Mouse (Mus musculus): ENCODE data around the gene Kcng1. TPM values are rescaled to one million over a fixed set of nuclear protein-coding genes. Genes with fewer than 3 reads are reported as not detected.

Gene Kcng1
- total and polyA plus RNA-seq, 2 experiments from 2014 or later, result 0.20 TPM; not detected in 1

DNA sequence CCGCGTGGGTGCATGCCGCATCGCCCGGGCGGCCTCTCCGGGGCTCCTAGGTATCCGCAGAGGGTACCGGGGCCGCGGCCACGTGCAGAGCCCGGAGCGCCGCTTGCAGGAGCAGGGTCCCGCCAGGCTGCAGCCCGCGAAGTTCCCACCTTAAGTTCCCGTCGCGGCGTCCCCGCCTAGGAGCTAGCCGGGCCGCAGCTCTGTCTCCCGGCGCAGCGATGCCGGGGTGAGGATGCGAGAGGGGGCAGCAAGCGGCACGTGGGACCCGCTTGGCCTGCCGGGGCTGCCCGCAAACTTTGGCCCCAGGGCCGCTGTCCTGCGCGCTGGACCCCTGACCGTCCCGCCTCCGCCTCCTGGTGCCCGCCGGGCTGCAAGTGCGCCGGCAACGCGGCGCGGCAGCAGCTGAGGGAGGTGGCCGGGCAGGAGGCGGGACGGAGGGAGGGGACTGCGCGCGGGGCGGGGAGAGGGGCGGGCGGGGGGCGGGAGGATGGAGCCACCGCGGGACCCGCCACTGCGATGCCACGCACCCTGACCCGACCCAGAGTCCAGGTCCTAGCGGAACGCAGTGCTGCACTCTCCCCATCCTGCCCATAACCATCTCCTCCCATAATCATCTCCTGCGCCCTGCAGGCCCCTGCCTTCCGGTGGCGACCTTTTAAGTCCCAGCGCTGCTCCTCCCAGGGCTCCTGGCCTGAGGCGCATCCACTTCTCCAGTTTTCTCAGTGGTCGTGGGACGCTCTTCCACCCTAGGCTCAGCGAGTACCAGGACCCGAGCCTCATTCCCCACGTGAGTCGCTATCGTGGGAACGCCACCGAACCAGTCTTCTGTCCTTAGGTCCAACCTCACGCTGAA lies 581 bp downstream of the Kcng1 start:
- H3K27me3 ChIP-seq (ENCODE audit: control insufficient read depth, insufficient read depth, low read length), result peaks cover 89% of the 10 kb centered on the region
- peak overlapping the region; percentile 72 for H3K4me2 ChIP-seq (ENCODE audit: low read depth, low read length)
- H3K9ac ChIP-seq (replicated peaks; ENCODE audit: low read depth, low read length), result no peak overlapping the region
- H3K36me3 ChIP-seq (replicated peaks; ENCODE audit: control insufficient read depth, insufficient read depth, low read length), result no peaks in the 10 kb centered on the region
- DNase-seq (ENCODE audit: low spot score) (no peak), ATAC-seq (ENCODE audit: insufficient read depth, low read depth) (no peak; the same call in 1 of the 2 replicates)
- H3K4me3 ChIP-seq (ENCODE audit: low read depth, low read length), result peak overlapping the region; percentile 48
- H3K4me1 ChIP-seq (ENCODE audit: control insufficient read depth, insufficient read depth), result peaks cover 5% of the 10 kb centered on the region; the same call in 1 of the 2 replicates
- under 1% methylated on average over 80 of the region's 82 CpGs for WGBS
- TF ChIP-seq EP300 (IDR thresholded peaks at IDR 0.05; ENCODE audit: low read depth) (no peak), CTCF (IDR thresholded peaks at IDR 0.05; ENCODE audit: low read depth) (no peak)
- no peak overlapping the region for H3K27ac ChIP-seq (ENCODE audit: low read depth)
- peaks cover 4% of the 10 kb centered on the region; the same call in 1 of the 2 replicates for H3K9me3 ChIP-seq (replicated peaks; ENCODE audit: control insufficient read depth, low read length)

GRCm38 (mm10) chr2:168274374-168274935 lies 7.1 kb downstream of the Kcng1 start:
- Histone ChIP-seq H3K9ac (replicated peaks; ENCODE audit: low read depth, low read length) (no peak overlapping the region), H3K27me3 (ENCODE audit: control insufficient read depth, insufficient read depth, low read length) (peaks cover 85% of the 10 kb centered on the region)

DNA sequence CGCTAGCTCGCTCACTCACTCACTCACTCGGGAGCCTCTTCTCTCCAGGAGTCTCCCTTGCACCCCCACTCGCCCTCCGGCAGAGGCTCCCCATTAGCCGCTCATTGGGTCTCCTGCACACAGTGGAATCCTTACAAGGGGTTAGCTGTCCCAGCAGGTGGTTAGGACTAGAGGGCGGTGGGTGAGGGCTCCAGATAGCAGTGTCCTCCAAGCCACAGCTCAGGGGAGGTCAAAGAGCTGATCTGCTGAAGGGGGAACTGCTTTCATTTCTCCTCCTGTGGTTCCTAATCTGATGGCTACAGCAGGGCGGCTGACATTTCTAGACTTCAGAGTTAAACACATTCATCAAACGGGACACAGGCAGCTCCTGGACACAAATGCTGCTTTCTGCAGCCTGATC lies 8.1 kb downstream of the Kcng1 start:
- ATAC-seq (ENCODE audit: insufficient read depth, low read depth), result no peak
- Histone ChIP-seq H3K9me3 (replicated peaks; ENCODE audit: control insufficient read depth, low read length) (no peaks in the 10 kb centered on the region), H3K27ac (ENCODE audit: low read depth) (no peak overlapping the region), H3K4me1 (ENCODE audit: control insufficient read depth, insufficient read depth) (no peaks in the 10 kb centered on the region), H3K4me3 (ENCODE audit: low read depth, low read length) (no peak overlapping the region), H3K36me3 (replicated peaks; ENCODE audit: control insufficient read depth, insufficient read depth, low read length) (no peaks in the 10 kb centered on the region), H3K27me3 (ENCODE audit: control insufficient read depth, insufficient read depth, low read length) (peaks cover 82% of the 10 kb centered on the region), H3K9ac (replicated peaks; ENCODE audit: low read depth, low read length) (no peak overlapping the region), H3K4me2 (ENCODE audit: low read depth, low read length) (no peak overlapping the region)
- WGBS, result 15% methylated on average over 9 of the region's 9 CpGs
- no peak for DNase-seq (ENCODE audit: low spot score)
- TF ChIP-seq EP300 (IDR thresholded peaks at IDR 0.05; ENCODE audit: low read depth) (no peak), CTCF (IDR thresholded peaks at IDR 0.05; ENCODE audit: low read depth) (no peak)

More at GRCm38 (mm10) chr2:168274374-168274935, 7.1 kb downstream of the Kcng1 start:
- Histone ChIP-seq H3K36me3 (replicated peaks; ENCODE audit: control insufficient read depth, insufficient read depth, low read length) (no peaks in the 10 kb centered on the region), H3K4me1 (ENCODE audit: control insufficient read depth, insufficient read depth) (no peaks in the 10 kb centered on the region), H3K4me2 (ENCODE audit: low read depth, low read length) (no peak overlapping the region), H3K9me3 (replicated peaks; ENCODE audit: control insufficient read depth, low read length) (no peaks in the 10 kb centered on the region), H3K27ac (ENCODE audit: low read depth) (no peak overlapping the region), H3K4me3 (ENCODE audit: low read depth, low read length) (no peak overlapping the region)
- WGBS, result 8% methylated on average over 11 of the region's 11 CpGs
- ATAC-seq (ENCODE audit: insufficient read depth, low read depth) (no peak), DNase-seq (ENCODE audit: low spot score) (peak; percentile 40)
- no peak for TF ChIP-seq EP300 (IDR thresholded peaks at IDR 0.05; ENCODE audit: low read depth)
- peak; percentile 71 for TF ChIP-seq CTCF (IDR thresholded peaks at IDR 0.05; ENCODE audit: low read depth)

DNA sequence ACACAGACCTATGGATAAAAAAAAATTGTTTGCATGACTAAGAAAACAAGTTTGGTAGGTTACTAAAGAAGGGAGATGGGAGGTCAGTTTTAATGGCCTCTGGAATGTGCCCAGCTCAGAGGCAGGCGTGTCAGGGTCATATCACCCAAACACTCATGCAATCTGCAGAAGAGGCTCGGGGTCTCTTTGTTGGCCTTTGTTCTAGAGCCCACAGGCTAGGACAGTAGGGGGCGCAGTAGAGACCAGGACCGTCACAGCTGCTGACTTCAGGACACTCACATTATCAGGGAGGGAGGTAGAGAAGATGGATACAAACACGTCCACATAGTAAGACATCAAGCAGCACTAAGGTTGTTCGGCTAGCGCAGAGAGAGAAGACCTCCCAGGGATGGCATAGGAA lies 13.5 kb downstream of the Kcng1 start:
- Histone ChIP-seq H3K4me1 (ENCODE audit: control insufficient read depth, insufficient read depth) (no peaks in the 10 kb centered on the region), H3K27me3 (ENCODE audit: control insufficient read depth, insufficient read depth, low read length) (peaks cover 53% of the 10 kb centered on the region), H3K9ac (replicated peaks; ENCODE audit: low read depth, low read length) (no peak overlapping the region), H3K4me2 (ENCODE audit: low read depth, low read length) (no peak overlapping the region), H3K4me3 (ENCODE audit: low read depth, low read length) (no peak overlapping the region), H3K27ac (ENCODE audit: low read depth) (no peak overlapping the region), H3K9me3 (replicated peaks; ENCODE audit: control insufficient read depth, low read length) (no peaks in the 10 kb centered on the region), H3K36me3 (replicated peaks; ENCODE audit: control insufficient read depth, insufficient read depth, low read length) (no peaks in the 10 kb centered on the region)
- 29% methylated on average over 7 of the region's 7 CpGs for WGBS
- DNase-seq (ENCODE audit: low spot score) (no peak), ATAC-seq (ENCODE audit: insufficient read depth, low read depth) (no peak)
- TF ChIP-seq CTCF (IDR thresholded peaks at IDR 0.05; ENCODE audit: low read depth) (peak; percentile 36), EP300 (IDR thresholded peaks at IDR 0.05; ENCODE audit: low read depth) (no peak)

DNA sequence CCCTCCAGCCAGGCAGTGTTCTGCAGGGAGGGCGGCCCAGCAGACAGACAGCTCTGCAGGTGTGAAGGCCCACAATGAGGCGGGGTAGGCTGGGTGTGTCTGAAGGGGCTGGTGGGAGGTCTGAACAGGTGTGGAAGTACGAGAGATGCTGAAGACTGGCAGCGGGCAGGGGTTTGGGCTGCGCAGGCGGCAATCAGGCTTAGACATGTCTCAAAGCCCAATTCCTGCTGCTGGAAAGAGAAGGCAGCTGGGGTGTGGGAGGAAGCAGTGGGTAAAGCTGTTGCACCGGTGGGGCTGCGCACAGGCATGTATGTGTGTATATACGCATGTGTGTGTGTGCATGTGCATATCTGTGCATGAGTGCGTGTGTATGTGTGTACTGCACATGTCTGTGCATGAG lies 20.6 kb downstream of the Kcng1 start:
- no peak overlapping the region for H3K4me3 ChIP-seq (ENCODE audit: low read depth, low read length)
- no peaks in the 10 kb centered on the region for H3K9me3 ChIP-seq (replicated peaks; ENCODE audit: control insufficient read depth, low read length)
- no peaks in the 10 kb centered on the region for H3K4me1 ChIP-seq (ENCODE audit: control insufficient read depth, insufficient read depth)
- 85% methylated on average over 10 of the region's 10 CpGs for WGBS
- H3K9ac ChIP-seq (replicated peaks; ENCODE audit: low read depth, low read length), result no peak overlapping the region
- no peak overlapping the region for H3K27ac ChIP-seq (ENCODE audit: low read depth)
- no peak for DNase-seq (ENCODE audit: low spot score)
- no peak overlapping the region for H3K4me2 ChIP-seq (ENCODE audit: low read depth, low read length)
- peaks cover 40% of the 10 kb centered on the region for H3K27me3 ChIP-seq (ENCODE audit: control insufficient read depth, insufficient read depth, low read length)
- H3K36me3 ChIP-seq (replicated peaks; ENCODE audit: control insufficient read depth, insufficient read depth, low read length), result no peaks in the 10 kb centered on the region
- ATAC-seq (ENCODE audit: insufficient read depth, low read depth), result no peak
- TF ChIP-seq EP300 (IDR thresholded peaks at IDR 0.05; ENCODE audit: low read depth) (no peak), CTCF (IDR thresholded peaks at IDR 0.05; ENCODE audit: low read depth) (no peak)

Measured in heart, postnatal 0 days (tissue).